Mouse (Mus musculus) c-Kit-positive CD71-positive TER-119-negative erythroid progenitor cells, embryonic 14.5 days (primary cell): ENCODE data around the gene Matn3.
A peak's percentile ranks its signal among the peaks of the same experiment; 100 is the strongest.
"Not testable (repeated sequence)": the region's sequence is repeated elsewhere in the genome, so short reads cannot be mapped to it uniquely, and the experiment has no call there.

Experiments
- DNase-seq: peaks from one replicate; pipeline ENCODE4 v3.0.0-alpha.2; 2013; ENCODE audit warnings: low read depth

Matn3 gene

GRCm38 (mm10) chr12:8936210-8936609 lies 11.5 kb upstream of the Matn3 start:
- not testable (repeated sequence) for DNase-seq

GRCm38 (mm10) chr12:8939490-8939889 lies 8.2 kb upstream of the Matn3 start:
- no peak for DNase-seq

- no peak for DNase-seq
Observed at GRCm38 (mm10) chr12:8940011-8941005, 7.4 kb upstream of the Matn3 start.

- no peak for DNase-seq
Observed at GRCm38 (mm10) chr12:8941131-8941615, 6.6 kb upstream of the Matn3 start.

GRCm38 (mm10) chr12:8941699-8942392 lies 5.9 kb upstream of the Matn3 start:
- no peak for DNase-seq

GRCm38 (mm10) chr12:8947163-8947562 lies 566 bp upstream of the Matn3 start:
- no peak for DNase-seq

GRCm38 (mm10) chr12:8953136-8953535 lies 5.4 kb downstream of the Matn3 start:
- DNase-seq = no peak

GRCm38 (mm10) chr12:8954161-8954561 lies 6.4 kb downstream of the Matn3 start:
- no peak for DNase-seq

GRCm38 (mm10) chr12:8961607-8962316 lies 14.0 kb downstream of the Matn3 start:
- no peak for DNase-seq

- DNase-seq = no peak
Observed at GRCm38 (mm10) chr12:8969828-8970227, 22.1 kb downstream of the Matn3 start.

- DNase-seq = peak; percentile 62
Observed at GRCm38 (mm10) chr12:8973820-8974465, 26.2 kb downstream of the Matn3 start, which contains the start of gene Wdr35. Wdr35 (plus strand) TSS chr12:8973892.

GRCm38 (mm10) chr12:8975076-8975475 lies 27.3 kb downstream of the Matn3 start:
- no peak for DNase-seq

- no peak for DNase-seq
Observed at GRCm38 (mm10) chr12:8993231-8993630, 45.5 kb downstream of the Matn3 start.

- DNase-seq = no peak
Observed at GRCm38 (mm10) chr12:8998318-8998717, 50.6 kb downstream of the Matn3 start.

GRCm38 (mm10) chr12:9002038-9002648 lies 54.4 kb downstream of the Matn3 start:
- DNase-seq = peak; percentile 44

- DNase-seq = no peak
Observed at GRCm38 (mm10) chr12:9007146-9007545, 59.4 kb downstream of the Matn3 start.

- no peak for DNase-seq
Observed at GRCm38 (mm10) chr12:9007811-9008210, 60.1 kb downstream of the Matn3 start.

GRCm38 (mm10) chr12:9010311-9010710 lies 62.6 kb downstream of the Matn3 start:
- no peak for DNase-seq

GRCm38 (mm10) chr12:9016376-9016775 lies 68.6 kb downstream of the Matn3 start:
- no peak for DNase-seq

- DNase-seq = no peak
Observed at GRCm38 (mm10) chr12:9020431-9020830, 72.7 kb downstream of the Matn3 start.

GRCm38 (mm10) chr12:9020986-9021385 lies 73.3 kb downstream of the Matn3 start:
- no peak for DNase-seq
